Mouse (Mus musculus) gonadal fat pad, adult 2 months (tissue): ENCODE data around the gene 8030411F24Rik. TPM values are rescaled to one million over a fixed set of nuclear protein-coding genes. Genes with fewer than 3 reads are reported as not detected.

ENCODE experiments used
- polyA plus RNA-seq: library from polyadenylated mRNA; depleted of rRNA; stranded (reverse); fragments of >200 nt; gene quantifications from 2 replicates; pipeline ENCODE4 v1.2.3, GENCODE M21; 2012; rRNA removed

8030411F24Rik gene
- polyA plus RNA-seq, 1 experiment = not detected

Other genes with a start within 250 kb of the 8030411F24Rik start
- gene Nxt1, start 109.4 kb upstream of the 8030411F24Rik start, polyA plus RNA-seq = 22.4 and 24.8 TPM in 2 replicates
- 14.4 and 14.5 TPM in 2 replicates for gene Gzf1, start 101.0 kb upstream of the 8030411F24Rik start, polyA plus RNA-seq
- 1.3 and 1.5 TPM in 2 replicates for gene Napb, start 49.5 kb upstream of the 8030411F24Rik start, polyA plus RNA-seq
- gene Cstl1, start 31.7 kb upstream of the 8030411F24Rik start, polyA plus RNA-seq = 0.61 and 0.71 TPM in 2 replicates
- 655 and 970 TPM in 2 replicates for gene Cst11, start 10.5 kb upstream of the 8030411F24Rik start, polyA plus RNA-seq
- 188 and 311 TPM in 2 replicates for gene Cst12, start 7.4 kb downstream of the 8030411F24Rik start, polyA plus RNA-seq
- 550 and 654 TPM in 2 replicates for gene Cst8, start 16.8 kb downstream of the 8030411F24Rik start, polyA plus RNA-seq
- gene Cst13, start 38.1 kb downstream of the 8030411F24Rik start, polyA plus RNA-seq = 0.23 TPM in 1 of 2 replicates, not detected in the other
- gene Cst9, start 53.1 kb downstream of the 8030411F24Rik start, polyA plus RNA-seq = 0.24 TPM in 1 of 2 replicates, not detected in the other
- gene 9230104L09Rik, start 83.0 kb downstream of the 8030411F24Rik start, polyA plus RNA-seq = 2,481 and 2,782 TPM in 2 replicates
- gene Cst3, start 93.7 kb downstream of the 8030411F24Rik start, polyA plus RNA-seq = 1,716 and 1,883 TPM in 2 replicates
- not detected in 2 replicates for gene Gm1330, start 221.2 kb downstream of the 8030411F24Rik start, polyA plus RNA-seq
- gene Gm10750, start 235.2 kb downstream of the 8030411F24Rik start, polyA plus RNA-seq = not detected in 2 replicates